Mouse (Mus musculus) right cerebral cortex, postnatal 4 days (tissue): Measurements from ENCODE around the gene Mast3.

Experiments used
- DNase-seq: peaks from one replicate; pipeline ENCODE4 v3.0.0-alpha.2; 2022

The Mast3 gene

GRCm38 (mm10) chr8:70743656-70744590 lies 60.9 kb downstream of the Mast3 start:
- DNase-seq = no peak

GRCm38 (mm10) chr8:70742981-70743655 lies 61.7 kb downstream of the Mast3 start:
- DNase-seq = no peak

DNA sequence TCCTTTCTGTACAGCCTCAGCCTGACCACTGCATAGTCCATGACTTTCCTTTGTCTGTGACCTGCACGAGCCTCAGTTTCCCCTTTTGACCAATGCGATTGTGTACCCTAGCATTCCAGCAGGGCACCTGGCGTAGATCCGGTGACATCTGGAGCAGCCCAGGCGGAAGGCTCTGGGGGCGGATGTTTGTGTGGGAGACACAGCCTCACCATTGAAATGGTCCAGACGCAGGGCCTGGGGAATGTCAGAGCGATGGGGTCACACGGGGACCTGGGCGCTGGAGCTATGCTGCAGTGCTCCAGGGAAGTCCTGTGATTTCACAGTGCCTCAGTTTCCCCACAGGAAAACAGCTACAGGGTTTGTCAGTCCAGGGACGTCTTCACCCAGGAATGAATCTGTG lies 62.7 kb downstream of the Mast3 start:
- DNase-seq = no peak

GRCm38 (mm10) chr8:70741661-70742060 lies 63.2 kb downstream of the Mast3 start:
- DNase-seq = no peak

GRCm38 (mm10) chr8:70738211-70738610 lies 66.6 kb downstream of the Mast3 start:
- DNase-seq = no peak

GRCm38 (mm10) chr8:70737705-70738104 lies 67.1 kb downstream of the Mast3 start:
- DNase-seq = no peak

DNA sequence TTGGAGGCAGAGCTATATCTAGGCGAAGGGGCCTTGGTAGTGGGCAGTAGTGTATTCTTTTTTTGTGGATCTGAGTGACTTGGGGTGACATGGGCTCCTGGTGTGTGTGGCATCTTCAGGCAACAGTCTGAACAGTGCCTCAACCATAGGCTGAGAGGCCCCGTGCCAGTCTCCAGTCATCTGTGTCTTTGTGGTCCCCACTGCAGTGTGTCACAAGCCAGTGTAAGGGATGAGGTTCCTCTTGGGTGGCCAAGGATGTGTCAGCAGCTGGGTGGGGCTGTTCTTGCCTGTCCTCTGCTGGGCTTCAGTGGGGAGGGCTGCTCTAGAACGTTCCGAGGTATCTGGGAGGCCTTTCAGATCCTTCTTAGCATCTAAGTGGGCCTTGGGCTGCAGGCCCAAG lies 73.9 kb downstream of the Mast3 start:
- no peak for DNase-seq

- DNase-seq = no peak
Observed at GRCm38 (mm10) chr8:70729808-70730475, 74.9 kb downstream of the Mast3 start.
